Mouse (Mus musculus): ENCODE measurements around the gene Zbtb22. TPM values are rescaled to one million over a fixed set of nuclear protein-coding genes. Genes with fewer than 3 reads are reported as not detected.
A peak's percentile ranks its signal among the peaks of the same experiment; 100 is the strongest.

Gene Zbtb22
- polyA plus RNA-seq, 1 experiment from 2014 or later, result 25.3 TPM

DNA sequence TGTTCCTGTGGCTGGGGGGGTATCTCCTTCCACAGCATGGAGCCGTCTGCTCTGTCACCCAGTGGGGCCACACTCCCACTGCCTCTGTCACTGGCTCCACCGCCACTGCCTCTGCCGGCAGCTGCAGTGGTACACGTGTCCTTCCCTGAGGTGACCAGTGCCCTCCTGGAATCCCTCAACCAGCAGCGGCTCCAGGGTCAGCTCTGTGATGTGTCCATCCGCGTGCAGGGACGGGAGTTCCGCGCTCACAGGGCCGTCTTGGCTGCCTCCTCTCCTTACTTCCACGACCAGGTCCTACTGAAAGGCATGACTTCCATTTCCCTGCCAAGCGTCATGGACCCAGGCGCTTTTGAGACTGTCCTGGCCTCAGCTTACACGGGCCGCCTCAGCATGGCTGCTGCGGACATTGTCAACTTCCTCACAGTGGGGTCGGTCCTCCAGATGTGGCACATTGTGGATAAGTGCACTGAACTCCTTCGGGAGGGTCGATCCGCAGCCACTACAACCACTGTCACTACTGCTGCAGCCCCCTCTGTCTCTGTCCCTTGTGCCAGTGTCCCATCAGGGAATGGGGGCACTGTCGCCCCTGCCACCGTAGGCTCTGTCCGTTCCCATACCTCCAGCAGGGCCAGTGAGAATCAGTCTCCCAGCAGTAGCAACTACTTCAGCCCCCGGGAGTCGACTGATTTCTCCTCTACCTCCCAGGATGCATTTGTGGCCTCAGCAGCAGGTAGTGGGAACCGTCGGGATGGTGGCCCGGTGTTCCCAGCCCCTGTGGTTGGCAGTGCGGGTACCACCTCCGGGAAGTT lies 1.3 kb downstream of the Zbtb22 start:
- peak overlapping the region; percentile 53 for H3K4me2 ChIP-seq (replicated peaks)
- no peaks in the 10 kb centered on the region for H3K9me3 ChIP-seq
- peak overlapping the region; percentile 68 for H3K4me3 ChIP-seq
- H3K36me3 ChIP-seq, result peaks cover 43% of the 10 kb centered on the region
- ATAC-seq (ENCODE audit: low FRiP score, low read depth), result no peak
- H3K27me3 ChIP-seq, result peaks cover 14% of the 10 kb centered on the region
- H3K9ac ChIP-seq (replicated peaks), result peak overlapping the region; percentile 66
- no peak overlapping the region for H3K27ac ChIP-seq (replicated peaks)
- WGBS, result 76% methylated on average over 31 of the region's 31 CpGs
- H3K4me1 ChIP-seq, result peaks cover 50% of the 10 kb centered on the region

DNA sequence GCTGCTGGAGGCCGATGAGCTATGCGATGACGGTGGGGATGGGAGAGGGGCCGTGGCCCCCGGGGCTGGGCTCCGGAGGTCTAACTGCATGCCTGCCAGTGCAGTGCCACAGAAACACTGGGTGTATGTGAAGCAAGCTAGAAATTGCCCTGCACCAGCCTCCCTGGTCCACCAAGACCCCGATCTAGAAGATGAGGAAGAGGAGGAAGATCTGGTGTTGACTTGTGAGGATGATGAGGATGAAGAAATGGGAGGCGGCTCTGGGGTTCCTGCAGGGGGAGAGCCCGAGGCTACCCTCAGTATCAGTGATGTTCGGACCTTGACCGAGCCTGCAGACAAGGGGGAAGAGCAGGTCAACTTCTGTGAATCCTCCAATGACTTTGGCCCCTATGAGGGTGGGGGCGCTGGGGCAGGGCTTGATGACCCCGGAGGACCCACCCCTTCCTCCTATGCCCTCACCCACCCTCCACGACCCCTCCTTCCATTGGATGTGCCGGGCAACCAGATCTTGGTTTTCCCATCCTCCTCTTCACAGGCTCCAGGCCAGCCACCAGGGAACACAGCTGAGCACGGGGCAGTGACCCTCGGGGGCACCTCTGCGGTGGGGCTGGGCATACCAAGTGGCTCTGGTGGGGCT lies 2.1 kb downstream of the Zbtb22 start:
- no peak overlapping the region; the same call in 1 of the 2 replicates for H3K4me2 ChIP-seq (replicated peaks)
- H3K9me3 ChIP-seq, result no peaks in the 10 kb centered on the region
- peaks cover 50% of the 10 kb centered on the region for H3K4me1 ChIP-seq
- no peak overlapping the region for H3K27ac ChIP-seq (replicated peaks)
- H3K4me3 ChIP-seq, result 0 out of 2 replicates have a peak overlapping the region, but pooled peaks have one; percentile 68
- H3K9ac ChIP-seq (replicated peaks), result no peak overlapping the region
- peaks cover 14% of the 10 kb centered on the region for H3K27me3 ChIP-seq
- WGBS, result 83% methylated on average over 18 of the region's 18 CpGs
- peaks cover 36% of the 10 kb centered on the region for H3K36me3 ChIP-seq
- ATAC-seq (ENCODE audit: low FRiP score, low read depth), result no peak

DNA sequence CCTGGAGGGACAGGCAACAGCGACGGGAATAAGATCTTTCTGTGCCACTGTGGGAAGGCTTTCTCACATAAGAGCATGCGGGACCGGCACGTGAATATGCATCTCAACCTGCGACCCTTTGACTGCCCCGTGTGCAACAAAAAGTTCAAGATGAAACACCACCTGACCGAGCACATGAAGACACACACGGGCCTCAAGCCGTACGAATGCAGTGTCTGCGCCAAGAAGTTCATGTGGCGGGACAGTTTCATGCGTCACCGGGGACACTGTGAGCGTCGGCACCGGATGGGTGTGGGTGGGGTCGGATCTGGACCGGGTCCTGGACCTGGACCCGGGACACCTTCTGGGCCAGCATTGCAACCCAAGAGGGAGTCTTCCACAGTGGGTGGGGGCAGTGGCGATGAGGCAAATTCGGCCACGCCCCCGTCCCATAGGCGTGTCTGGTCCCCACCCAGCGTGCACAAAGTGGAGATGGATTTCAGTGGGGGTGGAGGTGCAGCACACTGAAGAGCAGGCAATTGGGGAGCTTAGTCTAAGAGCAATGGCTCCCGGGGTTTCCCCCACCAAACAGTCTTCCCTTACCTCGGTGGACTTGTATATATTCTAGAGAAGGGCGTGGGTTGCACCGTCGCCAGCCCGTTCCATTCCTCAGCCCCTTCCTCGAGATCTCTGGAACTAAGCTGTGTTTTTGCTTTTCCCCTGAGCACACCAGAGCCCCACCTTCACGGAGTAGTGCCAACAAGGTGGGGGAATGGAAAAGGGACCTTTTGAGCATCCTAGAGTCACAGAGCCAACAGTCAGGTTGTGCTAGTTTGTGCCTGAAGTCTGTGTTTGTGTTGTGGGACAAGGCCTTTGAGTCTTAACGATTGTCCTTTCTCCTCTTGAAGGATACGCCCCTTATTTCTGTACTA lies 2.8 kb downstream of the Zbtb22 start:
- H3K36me3 ChIP-seq, result peaks cover 29% of the 10 kb centered on the region
- peaks cover 50% of the 10 kb centered on the region for H3K4me1 ChIP-seq
- no peak for ATAC-seq (ENCODE audit: low FRiP score, low read depth)
- H3K9me3 ChIP-seq, result no peaks in the 10 kb centered on the region
- no peak overlapping the region for H3K27ac ChIP-seq (replicated peaks)
- peaks cover 14% of the 10 kb centered on the region for H3K27me3 ChIP-seq
- peak overlapping the region; percentile 81 for H3K4me2 ChIP-seq (replicated peaks)
- peak overlapping the region; percentile 47; the same call in 1 of the 2 replicates for H3K4me3 ChIP-seq
- 64% methylated on average over 37 of the region's 37 CpGs for WGBS
- H3K9ac ChIP-seq (replicated peaks), result 0 out of 2 replicates have a peak overlapping the region, but pooled peaks have one; percentile 54

DNA sequence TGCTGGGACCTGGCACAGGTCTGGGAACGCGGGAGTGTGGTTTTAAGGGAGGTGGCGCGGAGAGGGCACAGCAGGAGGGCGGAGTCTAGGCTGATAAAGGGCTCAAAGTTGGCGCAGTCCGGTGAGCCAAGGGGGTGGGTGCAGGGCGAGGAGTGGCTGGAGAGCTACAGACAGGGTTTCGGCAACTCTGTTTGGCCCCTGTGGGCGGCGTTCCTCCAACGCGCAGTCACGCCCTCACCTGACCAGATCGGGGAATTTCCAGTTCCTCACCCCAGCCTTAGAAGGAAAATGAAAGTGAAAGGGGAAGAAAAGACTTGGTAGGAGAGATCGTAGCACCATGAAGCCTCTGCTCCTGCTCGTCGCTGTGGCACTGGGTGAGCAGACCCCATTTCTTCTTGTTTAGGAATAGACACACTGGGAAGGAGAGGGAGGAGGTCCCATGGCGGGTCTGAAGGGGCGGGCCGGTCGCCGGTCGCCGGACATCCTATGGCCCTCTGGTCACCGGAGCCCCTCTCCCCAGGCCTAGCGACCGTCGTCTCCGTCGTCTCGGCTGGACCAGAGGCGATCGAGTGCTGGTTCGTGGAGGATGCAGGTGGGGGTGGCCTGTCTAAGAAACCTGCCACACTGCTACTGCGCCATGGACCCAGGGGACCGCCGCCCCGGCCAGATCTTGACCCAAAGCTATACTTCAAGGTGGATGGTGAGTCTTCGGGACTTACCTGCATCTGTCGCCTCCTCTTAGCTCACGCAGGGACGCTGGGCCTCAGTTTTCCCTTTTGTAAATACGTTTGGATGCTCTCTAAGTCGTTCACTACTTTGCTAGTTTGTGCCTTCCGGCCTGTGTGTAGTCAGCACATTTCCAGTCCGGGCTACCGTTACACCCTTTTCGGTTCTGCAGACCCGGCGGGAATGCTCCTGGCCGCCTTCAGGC lies 3.9 kb downstream of the Zbtb22 start:
- under 1% methylated on average over 52 of the region's 52 CpGs for WGBS
- peak overlapping the region; percentile 81 for H3K4me2 ChIP-seq (replicated peaks)
- peak overlapping the region; percentile 58 for H3K27ac ChIP-seq (replicated peaks)
- peaks cover 49% of the 10 kb centered on the region for H3K4me1 ChIP-seq
- H3K36me3 ChIP-seq, result peaks cover 19% of the 10 kb centered on the region; the same call in 1 of the 2 replicates
- H3K4me3 ChIP-seq, result peak overlapping the region; percentile 47
- no peak for ATAC-seq (ENCODE audit: low FRiP score, low read depth)
- H3K9me3 ChIP-seq, result no peaks in the 10 kb centered on the region
- peak overlapping the region; percentile 54 for H3K9ac ChIP-seq (replicated peaks)
- H3K27me3 ChIP-seq, result peaks cover 14% of the 10 kb centered on the region

DNA sequence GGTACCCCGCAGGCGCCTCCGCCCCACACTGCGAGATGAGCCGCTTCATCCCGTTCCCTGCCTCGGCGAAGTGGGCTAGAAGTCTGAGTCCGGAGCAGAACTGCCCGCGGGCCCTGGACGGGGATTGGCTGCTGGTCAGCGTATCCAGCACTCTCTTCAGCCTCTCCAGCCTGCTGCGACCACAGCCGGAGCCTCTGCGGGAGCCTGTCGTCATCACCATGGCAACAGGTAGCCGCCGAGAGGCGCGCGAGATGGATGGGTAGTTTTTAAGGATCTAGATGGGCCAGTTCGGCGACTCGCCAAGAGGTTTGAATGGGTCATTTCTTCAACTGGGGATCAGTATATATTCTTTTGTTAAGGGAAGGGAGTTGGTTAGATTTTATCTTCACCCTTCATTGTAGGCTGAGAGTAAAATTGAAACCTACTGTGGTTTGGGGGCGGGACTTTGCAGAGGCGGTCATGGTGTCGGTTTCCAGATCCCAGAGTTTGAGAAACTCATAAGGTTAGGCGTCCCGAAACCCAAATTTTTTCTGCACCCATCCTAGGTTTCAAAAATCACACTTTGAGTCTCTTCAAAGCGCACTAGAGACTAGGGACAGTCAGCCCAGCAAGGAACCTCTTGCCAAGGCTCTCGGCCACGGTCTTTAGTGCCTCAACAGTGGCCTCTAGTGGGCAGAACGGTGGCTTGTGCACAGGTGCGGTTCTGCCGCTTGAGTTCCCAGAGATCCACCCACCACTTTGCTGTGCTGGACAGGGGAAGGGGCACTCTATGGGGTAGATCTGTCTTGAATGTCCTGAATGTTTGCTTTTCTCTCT lies 4.8 kb downstream of the Zbtb22 start:
- H3K9ac ChIP-seq (replicated peaks), result peak overlapping the region; percentile 54
- peaks cover 14% of the 10 kb centered on the region for H3K27me3 ChIP-seq
- whole genome bisulfite sequencing, result under 1% methylated on average over 36 of the region's 36 CpGs
- H3K4me1 ChIP-seq, result peaks cover 40% of the 10 kb centered on the region
- H3K4me2 ChIP-seq (replicated peaks), result peak overlapping the region; percentile 81
- peak overlapping the region; percentile 58 for H3K27ac ChIP-seq (replicated peaks)
- ATAC-seq (ENCODE audit: low FRiP score, low read depth), result peak; percentile 57
- no peaks in the 10 kb centered on the region for H3K9me3 ChIP-seq
- peaks cover 16% of the 10 kb centered on the region; the same call in 1 of the 2 replicates for H3K36me3 ChIP-seq
- H3K4me3 ChIP-seq, result peak overlapping the region; percentile 47

DNA sequence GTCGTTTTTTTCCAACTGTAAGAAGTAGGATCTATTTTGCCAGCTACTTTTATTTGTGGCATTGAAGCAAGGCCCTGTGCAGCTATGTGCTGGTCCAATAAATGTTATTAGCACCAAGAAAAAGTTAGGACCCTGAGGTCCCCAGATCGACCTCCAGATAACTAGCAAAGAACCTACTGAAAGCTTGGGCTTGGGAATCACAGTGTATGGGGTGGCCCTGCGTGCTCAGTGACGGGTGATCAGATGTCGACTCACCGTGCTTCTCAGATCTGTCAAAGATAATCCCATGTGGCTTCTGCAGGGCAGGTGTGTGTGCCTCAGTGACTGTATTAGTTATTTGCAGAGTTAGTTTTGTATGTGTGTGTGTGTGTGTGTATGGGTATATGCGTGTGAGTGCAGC lies 5.7 kb downstream of the Zbtb22 start:
- H3K4me3 ChIP-seq, result no peak overlapping the region
- no peak overlapping the region for H3K4me2 ChIP-seq (replicated peaks)
- no peak for ATAC-seq (ENCODE audit: low FRiP score, low read depth)
- peaks cover 40% of the 10 kb centered on the region for H3K4me1 ChIP-seq
- H3K36me3 ChIP-seq, result peaks cover 16% of the 10 kb centered on the region; the same call in 1 of the 2 replicates
- H3K27me3 ChIP-seq, result peaks cover 14% of the 10 kb centered on the region
- H3K9ac ChIP-seq (replicated peaks), result no peak overlapping the region
- H3K27ac ChIP-seq (replicated peaks), result no peak overlapping the region
- WGBS, result 90% methylated on average over 7 of the region's 7 CpGs
- H3K9me3 ChIP-seq, result no peaks in the 10 kb centered on the region

DNA sequence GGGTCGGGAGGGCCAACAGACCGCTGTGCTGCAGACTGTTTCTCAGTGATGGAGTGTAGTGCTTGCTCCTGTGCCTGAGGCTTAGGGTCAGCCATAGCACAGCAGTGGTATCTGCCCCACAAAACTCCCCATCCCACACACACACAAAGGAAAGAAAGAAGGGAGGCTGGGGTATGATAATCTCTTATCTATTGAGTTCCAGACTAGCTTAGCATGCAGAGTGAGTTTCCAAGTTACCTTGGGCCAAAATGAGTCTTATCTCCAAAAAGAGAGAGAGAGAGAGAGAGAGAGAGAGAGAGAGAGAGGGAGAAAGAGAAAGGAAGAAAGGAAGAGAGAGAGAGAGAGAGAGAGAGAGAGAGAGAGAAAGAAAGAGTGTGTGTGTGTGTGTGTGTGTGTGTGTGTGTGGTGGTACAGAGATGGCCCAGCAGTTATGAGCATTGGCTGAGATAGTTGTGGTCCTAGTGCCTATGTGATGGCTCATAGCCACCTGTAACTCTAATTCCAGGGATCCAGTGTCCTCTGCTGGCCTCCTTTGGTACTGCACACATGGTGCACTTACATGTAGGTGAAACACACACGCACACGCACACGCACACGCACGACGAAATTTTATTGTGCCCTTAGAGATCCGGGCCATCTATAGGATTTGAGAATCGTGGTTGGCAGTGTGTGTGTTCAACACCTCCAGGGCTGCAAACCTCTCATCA lies 9.0 kb downstream of the Zbtb22 start:
- WGBS, result 83% methylated on average over 10 of the region's 10 CpGs
- 0 out of 2 replicates have a peak, but pooled peaks cover 7% of the 10 kb centered on the region for H3K36me3 ChIP-seq
- H3K9me3 ChIP-seq, result no peaks in the 10 kb centered on the region
- no peak overlapping the region for H3K9ac ChIP-seq (replicated peaks)
- no peak overlapping the region for H3K4me2 ChIP-seq (replicated peaks)
- no peak for ATAC-seq (ENCODE audit: low FRiP score, low read depth)
- peaks cover 26% of the 10 kb centered on the region for H3K4me1 ChIP-seq
- no peak overlapping the region for H3K27ac ChIP-seq (replicated peaks)
- H3K27me3 ChIP-seq, result no peaks in the 10 kb centered on the region
- no peak overlapping the region for H3K4me3 ChIP-seq

DNA sequence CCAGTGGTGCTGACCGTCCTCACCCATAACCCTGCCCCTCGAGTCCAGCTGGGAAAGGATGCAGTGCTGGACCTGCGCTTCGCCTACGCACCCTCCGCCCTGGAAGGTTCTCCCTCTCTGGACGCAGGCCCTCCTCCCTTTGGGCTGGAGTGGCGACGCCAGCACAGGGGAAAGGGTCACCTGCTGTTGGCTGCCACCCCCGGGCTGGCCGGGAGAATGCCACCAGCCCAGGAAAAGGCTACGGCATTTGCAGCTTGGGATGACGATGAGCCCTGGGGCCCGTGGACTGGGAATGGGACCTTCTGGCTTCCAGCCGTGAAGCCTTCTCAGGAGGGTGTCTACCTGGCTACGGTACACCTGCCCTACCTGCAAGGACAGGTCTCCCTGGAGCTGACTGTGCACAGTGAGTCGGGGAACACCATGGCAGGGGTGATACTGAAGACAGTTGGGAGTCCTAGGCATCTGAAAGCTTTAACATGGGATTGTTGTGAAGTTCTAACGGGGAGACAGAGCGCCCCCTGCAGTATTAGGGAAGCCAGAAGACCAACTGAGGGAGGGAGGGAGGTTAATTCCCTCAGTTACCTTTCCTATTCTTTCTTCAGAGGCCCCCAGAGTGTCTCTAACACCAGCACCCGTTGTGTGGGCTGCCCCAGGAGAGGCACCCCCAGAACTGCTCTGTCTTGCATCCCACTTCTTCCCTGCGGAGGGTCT lies 9.9 kb downstream of the Zbtb22 start:
- no peak overlapping the region for H3K9ac ChIP-seq (replicated peaks)
- no peaks in the 10 kb centered on the region for H3K27me3 ChIP-seq
- WGBS, result 86% methylated on average over 21 of the region's 21 CpGs
- no peak overlapping the region for H3K4me3 ChIP-seq
- no peak for ATAC-seq (ENCODE audit: low FRiP score, low read depth)
- no peak overlapping the region for H3K27ac ChIP-seq (replicated peaks)
- H3K4me1 ChIP-seq, result peaks cover 20% of the 10 kb centered on the region
- H3K4me2 ChIP-seq (replicated peaks), result no peak overlapping the region
- H3K36me3 ChIP-seq, result 0 out of 2 replicates have a peak, but pooled peaks cover 7% of the 10 kb centered on the region
- H3K9me3 ChIP-seq, result no peaks in the 10 kb centered on the region

DNA sequence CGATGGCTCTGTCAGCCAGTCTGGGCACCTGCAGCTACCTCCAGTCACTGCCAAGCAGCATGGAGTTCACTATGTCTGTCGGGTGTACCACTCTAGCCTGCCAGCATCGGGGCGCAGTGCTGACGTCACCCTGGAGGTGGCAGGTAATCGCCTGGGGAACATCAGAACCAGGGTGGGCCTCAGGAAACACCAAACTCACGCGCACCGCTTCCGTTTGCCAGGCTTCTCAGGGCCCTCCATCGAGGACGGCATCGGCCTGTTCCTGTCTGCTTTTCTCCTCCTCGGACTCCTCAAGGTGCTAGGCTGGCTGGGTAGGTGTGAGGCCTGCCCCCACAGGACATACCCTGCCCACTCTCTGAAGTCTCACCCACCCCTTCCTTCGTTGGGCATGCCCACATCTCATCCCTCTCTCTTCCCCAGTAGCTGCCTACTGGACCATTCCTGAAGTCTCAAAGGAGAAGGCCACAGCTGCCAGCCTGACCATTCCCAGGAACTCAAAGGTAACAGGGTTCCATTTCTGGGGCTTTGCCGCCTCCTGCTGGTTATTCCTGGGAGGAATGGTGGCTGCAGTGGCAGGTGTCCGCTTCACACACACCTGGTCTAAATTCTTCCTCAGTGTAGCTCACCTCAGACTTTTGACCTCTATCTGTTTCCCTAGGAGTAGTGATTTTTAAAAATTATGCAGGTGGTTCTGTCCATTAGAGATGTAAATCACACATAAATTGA lies 10.7 kb downstream of the Zbtb22 start:
- 0 out of 2 replicates have a peak, but pooled peaks cover 7% of the 10 kb centered on the region for H3K36me3 ChIP-seq
- WGBS, result 71% methylated on average over 17 of the region's 17 CpGs
- ATAC-seq (ENCODE audit: low FRiP score, low read depth), result no peak
- 0 out of 2 replicates have a peak overlapping the region, but pooled peaks have one; percentile 0 for H3K9ac ChIP-seq (replicated peaks)
- H3K9me3 ChIP-seq, result no peaks in the 10 kb centered on the region
- no peak overlapping the region for H3K4me2 ChIP-seq (replicated peaks)
- no peak overlapping the region for H3K4me3 ChIP-seq
- H3K27me3 ChIP-seq, result no peaks in the 10 kb centered on the region
- H3K4me1 ChIP-seq, result peaks cover 22% of the 10 kb centered on the region
- no peak overlapping the region for H3K27ac ChIP-seq (replicated peaks)

All from midbrain, embryonic 12.5 days (tissue).